Mouse (Mus musculus) gastrocnemius, postnatal 4 days (tissue): ENCODE results near the gene Iqcf1. TPM values are rescaled to one million over a fixed set of nuclear protein-coding genes. Genes with fewer than 3 reads are reported as not detected.

Source experiments
- DNase-seq, 2 experiments: peaks; one replicate each; pipeline ENCODE4 v3.0.0; 2021 to 2022; ENCODE audit warnings: low spot score in 2 of 2, mixed read lengths in 2 of 2
- total RNA-seq, 2 experiments: library from RNA; stranded (reverse); gene quantifications; 2 replicates each; pipeline ENCODE4 v1.2.3; 2021

Iqcf1 gene
- total RNA-seq, 2 experiments from 2014 or later = not detected

DNA sequence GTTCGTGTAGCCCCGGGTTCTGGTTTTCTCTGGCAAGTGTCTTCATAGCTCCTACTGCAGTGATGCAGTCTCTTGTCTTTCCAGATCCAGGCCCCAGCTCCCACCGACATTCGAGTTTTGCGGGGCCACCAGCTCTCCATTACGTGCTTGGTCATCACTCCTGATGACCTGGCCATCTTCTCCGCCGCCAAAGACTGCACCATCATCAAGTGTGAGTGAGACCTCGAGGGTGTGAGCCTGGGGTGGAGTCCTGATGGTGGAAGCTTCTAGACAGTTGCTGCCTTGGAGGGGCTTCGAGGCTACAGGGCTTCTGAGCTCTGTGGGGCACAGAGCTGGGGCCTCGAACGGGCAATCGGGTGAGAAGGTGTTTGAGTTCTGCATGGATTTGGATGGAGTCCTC, 18.1 kb upstream of the Iqcf1 start:
- DNase-seq = peak in 1 of 2 experiments; percentile 14

DNA sequence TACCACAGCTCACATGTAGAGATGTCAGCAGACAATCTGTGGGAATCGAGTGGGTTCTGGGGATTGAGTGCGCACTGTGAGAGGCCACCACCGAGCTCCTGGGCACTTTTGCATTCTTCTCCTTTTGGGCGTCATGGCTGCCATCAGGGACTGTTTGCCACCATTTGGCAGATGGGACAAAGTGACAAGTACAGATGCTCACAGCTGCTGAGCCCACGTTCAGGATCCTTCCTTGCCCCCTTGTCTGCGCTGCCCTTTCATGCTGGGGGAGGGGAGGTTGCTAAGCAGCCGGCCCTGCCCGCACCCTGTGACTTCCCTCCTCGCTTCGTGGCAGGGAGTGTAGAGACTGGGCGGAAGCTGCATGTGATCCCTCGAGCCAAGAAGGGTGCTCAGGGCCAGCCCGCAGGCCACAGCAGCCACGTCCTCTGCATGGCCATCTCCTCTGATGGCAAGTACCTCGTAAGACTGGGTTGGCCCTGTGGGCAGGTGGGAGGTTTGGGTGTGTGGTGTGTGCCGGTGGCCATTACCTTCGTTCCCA, 17.1 kb upstream of the Iqcf1 start:
- peak in 1 of 2 experiments; percentile 16 for DNase-seq

DNA sequence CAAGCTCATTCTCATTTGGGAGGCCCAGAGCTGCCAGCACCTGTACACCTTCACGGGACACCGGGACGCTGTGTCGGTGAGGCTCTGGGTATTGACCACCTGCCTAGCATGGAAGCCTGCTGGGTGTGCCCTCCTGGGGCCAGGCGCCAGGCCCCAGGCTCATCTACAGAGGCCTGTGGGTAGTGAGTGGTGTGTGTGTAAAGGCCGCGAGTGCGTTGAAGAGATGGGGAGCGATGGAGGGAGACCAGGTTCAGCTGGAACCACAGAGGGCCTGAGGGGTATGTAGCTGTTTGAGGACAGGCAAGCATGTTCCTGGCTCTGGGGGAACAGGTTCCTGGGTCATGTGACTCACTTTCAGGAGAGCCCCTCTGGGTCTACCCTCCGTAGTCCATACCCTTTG, 16.6 kb upstream of the Iqcf1 start:
- DNase-seq = no peak

DNA sequence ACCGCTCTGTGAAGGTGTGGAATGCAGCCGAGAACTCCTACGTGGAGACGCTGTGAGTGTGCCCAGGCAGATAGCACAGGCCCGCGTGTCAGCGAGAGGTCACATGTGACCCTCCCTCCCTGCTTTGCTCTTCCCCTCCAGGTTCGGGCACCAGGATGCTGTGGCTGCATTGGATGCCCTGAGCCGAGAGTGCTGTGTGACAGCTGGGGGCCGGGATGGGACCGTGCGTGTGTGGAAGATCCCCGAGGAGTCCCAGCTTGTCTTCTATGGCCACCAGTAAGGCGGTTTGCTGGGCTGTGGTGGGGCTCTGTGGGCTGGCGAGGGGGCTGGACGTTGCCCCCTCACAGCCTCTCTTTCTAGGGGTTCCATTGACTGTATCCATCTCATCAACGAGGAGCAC, 16.2 kb upstream of the Iqcf1 start:
- DNase-seq = peak in 1 of 2 experiments; percentile 10

DNA sequence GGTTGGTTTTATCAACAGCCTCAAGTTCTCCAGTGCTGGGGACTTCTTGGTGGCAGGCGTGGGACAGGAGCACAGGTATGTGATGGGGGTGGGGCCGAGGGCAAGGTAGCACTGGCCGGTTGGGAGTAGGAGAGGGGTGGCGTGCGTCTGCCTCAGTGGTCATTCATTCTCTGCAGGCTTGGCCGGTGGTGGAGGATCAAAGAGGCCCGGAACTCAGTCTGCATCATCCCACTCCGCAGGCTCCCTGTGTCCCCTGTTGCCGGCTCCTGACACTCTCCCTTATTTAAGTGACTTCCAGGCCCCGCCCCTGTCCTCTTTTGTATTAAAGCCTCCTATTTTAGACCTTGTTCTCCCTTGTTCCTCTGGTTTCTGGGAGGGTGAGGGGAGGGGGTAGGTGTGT, 14.7 kb upstream of the Iqcf1 start:
- DNase-seq = no peak

DNA sequence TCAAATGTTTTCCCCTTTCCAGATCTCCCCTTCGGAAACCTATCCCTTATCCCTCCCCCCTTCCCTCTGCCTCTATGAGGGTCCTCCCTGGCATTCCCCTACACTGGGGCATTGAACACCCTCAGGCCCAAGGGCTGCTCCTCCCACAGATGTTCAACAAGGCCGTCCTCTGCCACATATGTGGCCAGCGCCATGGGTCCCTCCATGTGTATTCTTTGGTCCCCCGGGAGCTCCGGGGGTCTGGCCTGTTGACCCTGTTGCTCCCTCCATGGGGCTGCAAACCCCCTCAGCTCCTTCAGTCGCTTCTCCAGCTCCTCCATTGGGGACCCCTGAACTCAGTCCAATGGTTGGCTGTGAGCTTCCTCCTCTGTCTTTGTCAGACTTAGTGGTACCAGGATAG, 12.2 kb upstream of the Iqcf1 start:
- peak in 1 of 2 experiments; percentile 14 for DNase-seq

DNA sequence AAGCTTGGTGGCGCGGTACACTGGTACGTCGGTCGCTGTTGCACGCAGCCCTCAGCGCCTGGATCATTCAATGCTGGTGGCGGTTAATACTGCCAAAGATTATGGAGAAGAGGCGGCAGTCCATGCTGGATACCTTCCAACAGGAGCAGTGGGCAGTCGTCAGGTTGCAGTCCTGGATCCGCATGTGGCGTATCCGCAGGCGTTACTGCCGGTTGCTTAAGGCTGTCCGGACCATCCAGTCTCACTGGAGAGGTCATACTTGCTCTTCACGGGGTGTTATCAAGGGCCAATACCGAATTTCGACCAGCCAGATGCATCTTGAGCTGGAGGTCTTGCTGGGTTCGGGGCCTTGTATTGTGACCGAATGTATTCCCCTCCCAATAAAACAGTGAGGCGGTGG, 2.1 kb downstream of the Iqcf1 start:
- DNase-seq = peak in 1 of 2 experiments; percentile 12

DNA sequence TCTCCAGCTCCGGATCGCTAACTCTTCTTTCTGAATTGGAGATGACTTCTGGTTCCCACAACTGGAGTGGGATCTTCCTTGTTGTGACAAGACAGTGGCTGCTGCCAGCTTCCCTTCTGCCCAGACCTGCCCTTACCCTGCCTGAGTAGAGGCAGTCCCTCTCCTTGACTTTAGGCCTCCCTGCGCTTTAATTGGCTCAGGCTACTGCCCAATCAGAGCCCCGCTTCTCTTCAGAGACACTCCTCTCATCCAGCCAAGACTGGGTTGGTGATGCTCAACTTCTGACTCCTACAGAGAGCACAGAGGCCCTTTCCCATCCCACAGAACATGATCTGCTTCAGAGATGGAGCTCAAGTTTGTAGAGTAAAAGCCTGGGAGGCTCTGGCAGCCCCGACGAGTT, 4.5 kb downstream of the Iqcf1 start:
- peak in 1 of 2 experiments; percentile 8 for DNase-seq

DNA sequence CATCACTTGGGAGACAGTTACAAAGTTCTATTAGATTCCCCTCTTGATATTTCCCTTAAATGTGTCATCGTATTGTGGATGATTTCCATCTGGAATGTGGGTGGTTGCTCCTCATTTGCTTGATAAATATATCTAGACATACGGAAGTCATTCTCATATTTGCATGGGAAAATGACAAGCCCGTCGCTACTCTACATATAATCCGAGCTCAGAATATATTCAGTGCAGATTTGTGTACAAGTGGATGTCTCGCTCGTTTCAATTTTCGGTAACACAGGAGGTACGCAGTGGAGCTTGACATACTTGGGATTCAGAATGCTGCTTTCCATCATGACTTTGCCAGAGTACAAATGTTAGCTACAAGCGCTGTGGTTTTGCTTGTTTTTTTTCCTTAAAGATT, 9.6 kb downstream of the Iqcf1 start:
- DNase-seq = no peak

DNA sequence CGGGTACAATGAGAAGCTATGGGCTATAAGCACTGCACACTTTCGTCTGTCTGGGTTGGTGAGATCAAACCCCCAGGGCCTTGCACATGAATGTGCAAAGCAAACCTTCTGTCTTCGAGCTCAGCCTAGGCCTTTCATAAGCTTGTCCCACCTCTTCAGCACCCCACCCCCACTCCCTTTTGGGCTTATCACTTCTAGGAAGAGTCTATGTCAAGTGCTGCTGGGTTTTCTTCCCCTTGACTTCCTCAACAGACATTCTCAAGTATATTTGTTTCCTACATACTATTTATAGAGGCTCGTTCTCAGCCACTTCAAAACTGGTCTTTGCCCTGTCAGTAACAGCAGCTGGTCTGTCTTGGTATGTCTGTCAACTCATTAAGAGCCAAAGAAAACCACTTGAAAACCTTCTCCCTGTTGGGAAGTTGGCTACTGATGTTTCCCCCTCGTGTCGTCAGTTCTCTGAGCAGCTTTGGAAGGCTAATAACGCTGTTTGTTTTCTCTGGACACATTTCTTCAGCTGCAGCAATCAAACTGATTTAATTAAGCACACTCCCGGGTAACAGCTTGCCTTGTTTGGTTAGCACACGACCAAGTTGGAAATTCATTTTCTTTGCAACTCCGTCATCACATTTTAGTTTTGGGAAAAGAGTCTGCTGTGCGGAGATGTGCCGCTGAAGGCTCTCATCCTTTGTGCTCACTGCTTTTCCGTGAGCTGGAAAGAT, 13.1 kb downstream of the Iqcf1 start:
- DNase-seq = no peak

DNA sequence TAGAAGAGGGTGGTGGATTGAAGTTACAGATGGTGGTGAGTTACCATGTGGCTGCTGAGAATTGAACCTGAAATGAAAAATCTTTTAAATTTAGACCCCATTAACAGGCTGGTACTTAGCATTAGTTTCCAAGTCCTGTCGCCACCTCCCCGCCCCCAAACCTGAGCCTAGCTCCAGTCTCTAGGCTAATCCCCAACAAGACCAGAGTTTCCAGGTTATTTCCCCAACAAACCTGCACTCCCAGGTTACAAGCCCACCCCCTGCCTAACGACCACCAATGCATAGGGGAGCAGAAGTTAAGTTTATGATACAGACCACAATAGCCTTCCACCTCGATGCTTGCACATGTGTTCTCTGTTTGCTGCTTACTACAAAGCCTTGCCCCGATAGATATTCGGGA, 13.8 kb downstream of the Iqcf1 start:
- no peak for DNase-seq

DNA sequence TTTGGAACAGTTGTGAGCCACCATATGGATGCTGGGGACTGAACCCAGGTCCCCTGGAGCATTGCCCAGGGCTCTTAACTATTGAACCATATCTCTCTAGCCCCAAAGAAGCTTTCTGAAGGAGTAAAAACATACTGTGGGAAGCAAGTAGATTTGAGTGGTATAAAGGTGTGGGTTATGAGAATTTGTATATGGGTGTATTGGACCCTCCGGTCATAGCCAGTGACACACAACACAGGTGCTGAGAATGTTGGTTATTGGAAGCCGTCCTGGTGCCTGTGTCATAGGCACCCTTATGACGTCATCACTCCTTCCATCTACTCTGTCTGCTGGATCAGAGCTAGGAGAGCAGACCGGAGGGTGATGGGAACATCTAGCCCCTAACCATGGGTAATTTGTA, 14.5 kb downstream of the Iqcf1 start, which contains the start of gene Iqcf5:
Gene Iqcf5, plus strand, starts transcription at position 301 of the 400 bp plus-strand sequence.
- no peak for DNase-seq

DNA sequence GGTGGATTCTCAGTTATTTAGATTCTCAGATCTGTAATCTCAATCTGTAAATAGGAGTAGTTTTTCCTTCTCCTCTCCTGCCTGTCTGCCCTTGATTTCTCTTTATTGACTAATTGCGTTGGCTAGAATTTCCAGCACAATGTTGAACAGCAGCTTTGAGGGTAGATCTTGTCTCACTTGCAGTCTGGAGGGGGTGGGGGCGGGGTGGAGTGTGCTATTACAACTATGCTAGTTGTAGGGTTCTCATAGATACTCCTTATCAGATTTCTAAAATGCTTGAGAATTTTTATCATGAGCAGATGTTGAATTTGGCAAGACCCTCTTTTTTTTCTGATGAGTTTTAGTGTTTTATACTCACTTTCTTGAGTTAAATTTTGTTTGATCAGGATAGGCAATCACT, 19.7 kb downstream of the Iqcf1 start:
- no peak for DNase-seq

DNA sequence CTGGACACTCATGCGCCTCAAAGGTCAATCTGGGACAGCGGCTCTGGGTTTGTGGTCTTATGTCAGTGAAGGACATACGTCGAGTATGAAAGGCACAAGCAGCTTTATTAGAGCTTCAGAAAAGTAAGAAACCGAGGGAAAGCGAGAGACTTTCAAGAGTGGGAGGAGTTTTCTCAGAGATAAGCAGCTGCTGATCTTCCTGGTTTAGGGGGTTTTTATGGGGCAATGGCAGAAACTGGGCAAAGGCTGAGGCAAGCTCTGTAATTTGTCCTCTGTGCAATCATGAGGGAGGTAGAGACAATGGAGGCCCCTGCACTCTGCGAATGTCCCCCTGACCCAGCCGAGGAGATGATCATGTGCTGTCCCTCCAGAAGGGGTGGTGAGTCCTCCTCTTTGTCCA, 20.1 kb downstream of the Iqcf1 start:
- no peak for DNase-seq

DNA sequence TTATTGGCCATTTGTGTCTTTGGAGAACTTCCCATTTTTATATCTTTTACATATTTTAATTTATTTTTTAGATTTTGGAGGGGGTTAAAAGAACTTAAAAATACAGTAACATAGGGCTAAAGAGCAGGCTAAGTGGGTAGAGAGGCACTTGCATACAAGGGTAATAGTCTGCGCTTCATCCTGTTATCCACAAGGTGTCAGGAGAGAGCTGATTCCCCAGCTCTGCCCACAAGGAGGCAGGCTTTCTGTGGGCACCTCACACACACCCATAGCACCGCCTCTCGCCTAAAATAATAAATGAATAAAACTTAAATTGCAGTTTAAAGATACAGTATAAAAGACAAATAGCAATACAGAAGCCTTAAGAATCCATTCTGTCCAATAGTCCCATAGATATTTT, 32.1 kb downstream of the Iqcf1 start:
- no peak for DNase-seq

DNA sequence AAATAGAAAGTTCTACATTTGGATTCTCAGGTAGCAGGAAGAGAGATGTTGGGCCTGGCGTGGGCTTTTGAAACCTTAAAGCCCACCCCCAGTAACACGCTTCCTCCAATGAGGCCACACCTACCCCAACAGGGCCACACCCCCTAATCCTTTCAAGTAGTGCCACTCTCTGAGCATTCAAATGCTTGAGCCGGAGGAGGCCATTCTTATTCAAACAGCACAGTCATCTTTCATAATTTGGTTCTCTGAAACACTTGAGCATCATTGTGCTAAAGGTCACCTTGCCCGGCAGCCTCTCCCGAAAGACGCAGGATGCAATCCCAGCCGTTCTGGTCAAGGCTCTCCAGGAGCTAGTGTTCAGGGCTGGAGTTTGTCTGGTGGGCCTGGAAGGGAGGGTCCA, 34.5 kb downstream of the Iqcf1 start:
- no peak for DNase-seq

DNA sequence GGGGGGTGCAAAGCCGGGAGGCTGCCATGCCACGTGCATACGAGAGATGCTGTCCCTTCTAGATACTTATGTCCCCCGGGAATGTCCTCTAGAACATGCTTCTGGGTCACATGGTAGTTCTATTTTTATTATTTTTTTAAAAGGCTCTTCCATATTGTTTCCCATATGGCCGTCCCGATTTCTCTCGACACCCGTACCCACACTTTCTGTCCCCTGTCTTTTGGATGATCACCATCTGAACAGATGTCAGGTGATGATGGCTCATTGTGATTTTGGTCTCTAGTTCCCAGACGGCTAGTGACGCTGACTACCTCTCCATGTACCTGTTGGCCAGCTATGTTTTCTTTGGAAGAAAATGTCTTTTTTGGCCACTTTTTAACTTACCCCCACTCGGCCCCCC, 35.2 kb downstream of the Iqcf1 start:
- DNase-seq = no peak

Other genes starting within 250 kb of the Iqcf1 start
- gene Poc1a, start 218.9 kb upstream of the Iqcf1 start, total RNA-seq = 1 to 10 TPM; 5.4 to 5.8 TPM
- 10 to 100 TPM; 23.9 to 25.5 TPM for gene Dusp7, start 131.3 kb upstream of the Iqcf1 start, total RNA-seq
- gene Rpl29, start 70.5 kb upstream of the Iqcf1 start, total RNA-seq = 100 to 1,000 TPM; 526 to 599 TPM
- 10 to 100 TPM; 13.4 to 13.5 TPM for gene Acy1, start 61.6 kb upstream of the Iqcf1 start, total RNA-seq
- gene Abhd14b, start 52.5 kb upstream of the Iqcf1 start, total RNA-seq = 10 to 100 TPM in 1 of 2 experiments, 1 to 10 TPM in 1; 8.8 to 10.3 TPM
- gene Abhd14a, start 52.3 kb upstream of the Iqcf1 start, total RNA-seq = 10 to 100 TPM; 18.5 to 19.1 TPM
- 10 to 100 TPM; 83.6 to 84.9 TPM for gene Pcbp4, start 46.7 kb upstream of the Iqcf1 start, total RNA-seq
- gene Gpr62, start 34.0 kb upstream of the Iqcf1 start, total RNA-seq = under 1 TPM; 0.44 to 0.65 TPM
- gene Rrp9, start 24.0 kb upstream of the Iqcf1 start, total RNA-seq = 10 to 100 TPM; 25.1 to 26.2 TPM
- 10 to 100 TPM; 26.4 to 28.1 TPM for gene Parp3, start 23.0 kb upstream of the Iqcf1 start, total RNA-seq
- not detected for gene Iqcf5, start 14.6 kb downstream of the Iqcf1 start, total RNA-seq
- not detected for gene Iqcf3, start 61.7 kb downstream of the Iqcf1 start, total RNA-seq
- gene Iqcf4, start 71.0 kb downstream of the Iqcf1 start, total RNA-seq = not detected
- not detected for gene Iqcf6, start 126.6 kb downstream of the Iqcf1 start, total RNA-seq
- gene Grm2, start 156.1 kb downstream of the Iqcf1 start, total RNA-seq = not detected
- 10 to 100 TPM; 29.4 to 31.4 TPM for gene Tex264, start 186.0 kb downstream of the Iqcf1 start, total RNA-seq